Mouse (Mus musculus) kidney, adult 9 months (tissue): ENCODE measurements around the gene Tor4a.

Experiments
- DNase-seq: peaks from one replicate; pipeline ENCODE4 v3.0.0; 2022

Tor4a gene

GRCm38 (mm10) chr2:25185625-25186574 is 10.8 kb downstream of the Tor4a start:
- no peak for DNase-seq

DNA sequence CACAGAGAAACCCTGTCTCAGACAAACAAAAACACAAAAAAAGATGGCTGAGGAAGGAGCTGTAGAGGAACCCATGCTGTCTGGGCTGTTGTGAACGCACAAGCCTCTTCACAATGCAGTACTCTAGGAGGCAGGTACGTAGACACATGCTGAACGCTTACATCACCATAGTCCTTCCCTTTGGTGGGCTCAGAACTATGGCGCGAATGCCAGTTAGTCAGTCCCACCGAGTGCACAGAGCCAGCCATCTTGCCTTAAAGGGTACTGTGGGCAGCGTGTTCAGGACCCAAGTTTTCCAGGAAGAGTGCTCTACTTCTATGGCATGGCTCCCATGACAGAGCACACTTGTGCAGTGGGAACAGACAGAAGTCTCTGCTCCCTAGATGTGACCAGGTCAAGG is 12.2 kb downstream of the Tor4a start:
- DNase-seq = no peak

DNA sequence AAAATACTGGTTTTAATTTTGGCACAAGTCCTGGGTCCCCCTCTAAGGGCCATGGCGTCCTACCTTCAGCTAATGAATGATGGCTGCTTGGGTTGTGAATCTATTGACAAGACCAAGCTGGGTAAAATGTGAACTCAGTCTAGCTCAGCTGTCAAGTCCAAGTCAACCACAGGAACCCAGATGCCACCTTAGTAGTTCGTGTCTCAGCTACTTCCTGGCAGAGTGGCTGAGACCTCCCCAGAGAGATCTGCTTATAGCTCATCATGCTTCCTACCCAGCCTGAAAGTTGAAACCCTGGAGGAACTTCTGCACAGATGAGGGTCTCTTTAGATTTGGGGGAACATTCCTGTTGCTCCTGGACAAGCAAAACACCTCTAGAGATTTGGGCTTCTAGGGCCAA is 13.3 kb downstream of the Tor4a start:
- DNase-seq = no peak

DNA sequence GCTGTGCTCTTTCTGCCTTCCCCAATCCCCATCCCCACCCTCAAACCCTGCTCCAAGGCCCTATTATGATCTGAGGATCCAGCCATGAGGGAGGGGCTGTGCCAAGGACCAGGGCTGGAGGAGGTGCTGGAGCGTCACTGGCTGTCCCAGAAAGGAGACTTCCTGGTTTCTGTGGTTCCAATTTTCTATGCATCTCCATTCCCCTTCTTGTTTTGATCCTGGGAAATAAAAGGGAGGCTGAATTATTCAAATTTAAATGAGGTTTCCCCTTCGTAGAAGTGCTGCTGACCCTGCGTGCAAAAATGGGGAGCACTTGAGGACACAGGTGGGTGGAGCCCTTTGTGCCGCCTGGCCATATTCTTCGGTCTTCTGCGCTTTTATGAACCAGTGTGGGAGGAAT is 14.0 kb downstream of the Tor4a start:
- no peak for DNase-seq

DNA sequence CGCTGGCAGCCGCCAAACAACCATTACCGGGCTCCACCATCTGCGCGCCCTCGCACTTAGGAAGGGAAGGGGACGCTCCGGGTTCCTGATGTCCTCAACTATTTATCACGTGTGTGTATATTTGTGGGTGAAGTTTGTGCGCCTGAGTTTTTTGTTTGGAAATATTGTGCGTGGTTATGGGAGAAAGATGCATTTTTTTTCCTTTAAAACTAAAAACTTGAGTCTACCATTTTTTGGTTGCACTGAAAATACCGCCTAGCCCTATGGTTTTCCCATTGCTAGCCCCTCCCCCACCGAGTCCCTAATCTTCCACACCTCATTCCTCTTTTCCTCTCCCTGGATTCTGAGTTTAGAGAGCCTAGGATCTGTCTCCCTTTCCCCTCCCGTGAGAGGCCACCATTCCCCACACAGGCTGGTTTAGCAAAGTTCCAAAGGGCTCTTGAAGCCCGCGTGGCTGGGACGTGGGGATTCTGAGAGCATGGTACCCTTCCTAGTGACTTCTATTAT is 14.7 kb downstream of the Tor4a start:
- no peak for DNase-seq

- no peak for DNase-seq
Measured at GRCm38 (mm10) chr2:25180973-25181890, 15.5 kb downstream of the Tor4a start.

DNA sequence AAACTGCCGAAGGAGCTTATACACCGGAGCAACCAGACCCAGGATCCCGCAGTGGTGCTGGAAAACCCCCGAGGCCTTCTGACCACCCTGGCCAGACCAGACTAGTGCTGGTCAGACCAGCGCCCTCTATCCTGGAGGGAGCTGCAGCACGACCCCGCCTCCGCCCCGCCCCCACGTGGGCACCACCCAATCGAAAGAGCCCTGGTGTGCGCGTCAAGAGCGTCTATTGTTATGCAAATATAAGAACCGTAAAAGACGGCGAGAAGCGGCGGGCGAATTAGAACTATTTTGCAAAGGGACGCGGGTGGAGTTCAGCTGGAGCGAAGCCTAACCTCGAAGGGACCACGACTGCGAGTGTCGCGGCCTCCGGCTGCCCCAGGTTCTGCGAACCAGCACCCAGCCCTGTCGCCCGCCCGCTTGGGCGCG is 16.2 kb downstream of the Tor4a start, which contains the start of gene Nrarp:
Gene Nrarp, plus strand, starts transcription at position 281 of the 426 bp plus-strand sequence.
- peak; percentile 93 for DNase-seq

GRCm38 (mm10) chr2:25179566-25180217 is 17.0 kb downstream of the Tor4a start:
- DNase-seq = no peak

DNA sequence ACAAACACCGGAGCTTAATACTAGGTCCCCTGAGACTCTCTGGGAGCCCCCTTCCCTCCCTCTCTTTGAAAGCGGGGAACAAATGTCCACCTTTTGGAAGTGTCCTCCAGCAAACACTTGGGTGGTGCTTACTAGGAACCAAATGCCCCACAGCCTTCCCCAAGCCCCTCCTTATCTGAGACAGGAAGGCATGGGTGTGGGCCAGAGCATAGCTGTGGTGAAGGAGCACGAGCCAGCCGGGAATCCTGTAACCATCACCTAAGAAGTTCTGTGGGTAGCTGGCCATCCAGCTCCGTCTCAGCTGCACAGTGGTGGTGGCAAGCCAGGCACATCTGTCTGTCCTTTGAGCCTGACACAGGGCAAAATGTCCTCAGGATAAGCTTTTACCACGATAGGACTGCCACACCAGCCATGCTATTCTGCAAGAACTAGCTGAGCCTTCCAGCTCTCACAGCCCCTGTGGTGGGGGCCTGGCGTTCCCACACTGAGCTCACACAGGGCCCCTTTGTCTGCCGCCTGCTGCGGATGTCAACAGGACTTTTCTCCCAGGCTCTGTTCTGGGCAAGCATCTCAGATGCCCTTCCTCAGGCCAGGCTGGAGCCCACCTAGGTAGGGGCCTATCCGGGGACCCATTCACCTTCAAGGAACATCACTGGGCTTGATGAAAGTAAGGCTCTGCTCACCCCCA is 18.3 kb downstream of the Tor4a start:
- no peak for DNase-seq

- DNase-seq = peak; percentile 59
Measured at GRCm38 (mm10) chr2:25177685-25178084, 19.0 kb downstream of the Tor4a start.

DNA sequence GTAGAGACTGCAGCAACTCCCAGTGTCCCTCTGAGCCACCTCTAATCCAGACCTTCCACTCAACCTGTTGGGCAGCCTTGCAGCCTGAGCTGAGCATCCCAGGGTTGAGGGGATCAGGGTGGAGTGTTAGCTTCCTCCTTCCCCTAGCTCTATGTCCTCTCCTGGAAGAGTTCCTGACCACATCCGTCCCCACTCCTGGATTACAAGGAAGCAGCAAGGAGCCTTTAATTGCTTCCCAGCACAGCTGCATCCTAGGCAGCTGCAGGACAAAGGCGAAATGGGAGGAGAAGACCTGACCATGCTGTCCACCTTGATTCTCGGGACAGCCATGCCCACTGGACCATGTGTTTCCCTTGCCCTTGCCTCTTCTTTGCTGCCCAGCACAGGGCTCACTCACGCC is 19.6 kb downstream of the Tor4a start:
- no peak for DNase-seq

- peak; percentile 60 for DNase-seq
Measured at GRCm38 (mm10) chr2:25176573-25176972, 20.1 kb downstream of the Tor4a start.

DNA sequence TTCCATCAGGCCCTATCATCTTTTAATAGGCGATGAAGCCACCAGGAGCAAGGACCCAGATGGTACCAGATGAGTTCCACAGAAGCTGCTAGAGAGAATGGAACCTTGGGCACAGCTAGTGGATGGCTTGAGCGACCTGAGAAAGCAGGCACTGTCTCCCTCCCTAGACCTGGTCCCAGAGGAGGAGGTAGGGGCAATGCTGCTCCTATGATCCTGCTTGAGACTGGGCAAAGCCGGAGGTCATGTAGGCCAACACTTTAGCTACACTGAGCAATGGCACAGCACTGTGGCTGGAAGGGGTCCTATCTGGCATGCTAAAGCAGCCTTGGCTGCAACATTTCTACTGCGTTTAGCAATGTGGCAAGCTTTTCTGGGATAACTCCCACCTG is 21.0 kb downstream of the Tor4a start:
- DNase-seq = no peak

DNA sequence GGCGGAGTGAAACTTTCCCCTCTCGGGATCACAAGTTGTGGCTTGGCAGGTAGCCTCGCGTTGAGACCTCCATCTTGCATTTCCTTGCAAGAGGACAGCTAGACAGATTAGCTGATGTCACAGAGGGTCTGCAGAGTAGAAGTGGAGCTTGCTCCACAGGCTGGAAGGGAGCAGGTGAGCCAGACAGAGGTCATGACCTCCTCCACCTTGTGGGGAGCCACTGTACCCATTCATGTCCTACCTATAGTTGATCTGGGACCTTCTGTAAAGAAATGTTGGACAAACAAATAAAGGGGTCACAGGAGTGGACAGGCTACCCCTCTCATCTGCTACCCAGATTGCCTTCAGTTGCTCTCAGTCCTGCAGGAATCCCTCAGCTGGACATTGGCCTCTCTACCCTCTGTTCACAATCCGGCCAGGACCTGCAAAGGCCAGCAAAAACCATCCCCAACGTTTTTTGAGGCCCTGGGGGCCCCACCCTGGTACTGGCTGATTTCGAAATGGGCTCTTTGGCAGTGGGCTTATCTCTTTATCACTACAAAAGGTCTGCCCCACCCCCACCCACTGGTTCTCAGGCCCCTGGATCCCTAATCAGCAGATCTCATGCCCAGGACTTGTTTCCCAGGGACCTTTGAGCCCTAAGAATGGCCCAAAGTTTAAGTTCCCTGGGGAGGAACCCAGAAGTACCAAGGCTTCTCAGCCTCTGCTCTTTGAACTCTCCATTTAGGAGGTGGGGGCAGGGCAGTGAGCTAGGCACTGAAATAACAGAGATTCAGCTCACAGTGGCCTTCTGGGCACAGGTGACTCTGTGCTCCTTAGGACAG is 21.6 kb downstream of the Tor4a start:
- DNase-seq = peak; percentile 92

GRCm38 (mm10) chr2:25173821-25174220 is 22.9 kb downstream of the Tor4a start:
- no peak for DNase-seq

- no peak for DNase-seq
Measured at GRCm38 (mm10) chr2:25172629-25173028, 24.1 kb downstream of the Tor4a start.

GRCm38 (mm10) chr2:25171769-25172153 is 24.9 kb downstream of the Tor4a start:
- DNase-seq = no peak

DNA sequence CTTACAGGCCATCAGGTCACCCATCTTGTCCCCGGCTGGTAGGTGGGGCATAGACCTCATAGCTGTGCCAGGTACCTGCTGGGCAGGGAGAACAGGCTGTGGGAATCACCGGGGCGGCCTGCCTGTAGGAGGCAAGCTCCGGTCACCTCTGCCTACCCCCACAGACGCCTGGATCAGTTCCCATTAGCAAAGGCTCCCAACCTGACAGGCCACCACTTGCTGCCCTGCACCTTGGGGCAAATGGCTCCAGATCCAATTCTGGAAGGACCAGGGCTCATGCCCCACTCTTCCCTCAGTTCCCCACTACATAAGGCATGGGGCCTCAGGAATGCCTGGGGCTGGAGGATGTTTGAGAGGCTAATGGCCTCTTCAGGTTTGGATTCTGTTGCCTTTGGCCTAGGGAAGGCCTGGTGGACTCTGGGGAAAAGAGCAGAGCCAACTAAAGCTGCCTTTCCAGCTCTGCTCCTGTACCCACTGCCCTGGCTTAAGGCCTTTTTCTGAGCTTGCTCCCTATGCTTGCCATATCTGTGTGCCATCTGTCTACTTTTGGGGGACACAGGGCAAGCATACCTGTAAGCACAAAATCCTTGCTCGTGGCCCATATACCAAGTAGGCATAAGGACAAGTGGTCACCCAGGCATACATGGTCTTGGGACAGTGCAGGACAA is 25.5 kb downstream of the Tor4a start:
- no peak for DNase-seq

DNA sequence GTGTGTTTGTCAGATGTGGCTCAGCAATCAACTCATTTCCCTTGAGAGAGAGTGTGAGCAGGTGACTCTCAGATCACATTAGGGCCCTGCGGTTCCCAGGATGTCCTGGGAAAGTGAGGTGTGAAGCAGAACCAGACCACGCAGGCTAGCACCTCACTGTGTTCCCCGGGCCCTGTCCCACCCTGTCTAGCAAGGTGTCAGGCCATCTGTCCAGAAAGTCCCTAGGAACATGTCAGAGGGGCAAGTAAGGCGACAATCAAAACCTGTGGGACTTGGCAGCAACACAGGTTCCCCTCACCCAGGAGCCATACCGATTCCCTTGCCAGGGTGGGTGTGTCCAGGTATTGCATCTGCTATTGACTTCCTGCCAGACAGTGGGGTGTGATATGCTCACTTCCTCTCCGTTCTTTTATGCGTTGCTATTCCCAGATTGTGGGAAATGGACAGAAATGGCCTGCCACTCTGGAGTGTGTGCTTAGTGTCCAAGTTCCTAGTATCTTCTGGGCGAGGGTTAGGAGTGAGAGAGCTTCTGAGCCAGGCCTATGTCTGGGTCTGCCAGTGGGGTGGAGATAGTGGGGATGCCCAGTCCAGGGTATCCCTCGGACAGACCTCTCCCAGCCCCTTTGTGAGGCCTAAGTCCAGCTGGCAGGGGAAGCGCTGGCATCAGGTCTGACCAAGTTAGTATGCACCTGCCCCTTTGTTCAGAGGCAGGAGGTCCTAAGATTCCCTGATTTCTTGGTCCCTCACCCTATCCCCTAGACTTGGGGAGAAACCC is 26.2 kb downstream of the Tor4a start:
- DNase-seq = peak; percentile 22

DNA sequence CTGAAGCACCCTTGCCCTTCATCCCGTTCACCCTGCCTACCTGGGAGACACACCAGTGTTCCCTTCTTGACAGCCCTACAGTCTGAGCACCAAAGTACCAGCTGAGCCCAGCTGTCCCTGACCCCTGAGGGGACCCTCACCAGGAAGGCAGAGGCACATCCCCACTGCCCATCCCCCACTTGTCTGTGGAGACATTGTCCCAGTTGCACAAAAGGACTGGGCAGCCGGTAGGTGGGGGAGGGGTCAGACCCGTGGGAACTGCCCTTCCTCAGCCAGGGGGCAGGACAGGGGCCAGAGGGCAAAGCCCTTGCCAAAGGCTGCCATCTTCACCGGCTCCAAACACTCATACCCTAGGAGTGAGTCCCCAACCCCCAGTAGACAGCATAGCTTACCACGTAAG is 26.9 kb downstream of the Tor4a start:
- no peak for DNase-seq
